Mouse (Mus musculus) G1E (cell line): ENCODE results near the gene Hoxd8.

Source experiments
- CTCF ChIP-seq: IDR thresholded peaks from 2 replicates; pipeline ENCODE4 v1.5.1; 2012; ENCODE audit warnings: low read depth, low read length, inconsistent platforms, mixed read lengths
- GATA1 ChIP-seq: IDR thresholded peaks from 2 replicates; pipeline ENCODE4 v1.6.1; 2012; ENCODE audit warnings: borderline replicate concordance, low read length, inconsistent platforms, mixed read lengths
- GATA2 ChIP-seq: IDR thresholded peaks from 2 replicates; pipeline ENCODE4 v1.6.1; 2012; ENCODE audit warnings: low read depth, low read length, inconsistent platforms, borderline replicate concordance
- POLR2AphosphoS5 ChIP-seq: IDR thresholded peaks from 2 replicates; pipeline ENCODE4 v1.6.1; 2012; ENCODE audit warnings: low read depth, low read length, inconsistent platforms; ENCODE audit not compliant: insufficient replicate concordance
- TAL1 ChIP-seq: conservative IDR thresholded peaks from 2 replicates; pipeline ENCODE4 v1.6.1; 2012; ENCODE audit warnings: low read depth, low read length, inconsistent platforms, mixed read lengths

- no peak for TF ChIP-seq TAL1
- TF ChIP-seq CTCF, result no peak
- TF ChIP-seq GATA2, result no peak
- TF ChIP-seq GATA1, result no peak
- no peak for TF ChIP-seq POLR2AphosphoS5
Observed at GRCm38 (mm10) chr2:74655420-74655781, 49.0 kb upstream of the Hoxd8 start.
